Mouse (Mus musculus) myocyte (in vitro differentiated cells): Measurements from ENCODE around the gene Nubpl. TPM values are rescaled to one million over a fixed set of nuclear protein-coding genes. Genes with fewer than 3 reads are reported as not detected.

Experiments used
- H3K27me3 ChIP-seq: one replicate; pipeline ENCODE4 v1.6.1; 2011; ENCODE audit not compliant: control insufficient read depth, insufficient read depth, insufficient read length
- H3K36me3 ChIP-seq: one replicate; pipeline ENCODE4 v1.6.1; 2011; ENCODE audit not compliant: control insufficient read depth, insufficient read depth
- H3K4me2 ChIP-seq: one replicate; pipeline ENCODE4 v1.6.1; 2011; ENCODE audit warnings: low read depth, control low read depth
- H3K4me3 ChIP-seq: one replicate; pipeline ENCODE4 v1.5.1; 2011; ENCODE audit warnings: mild to moderate bottlenecking, control low read depth, moderate library complexity
- H3K79me2 ChIP-seq: one replicate; pipeline ENCODE4 v1.6.1; 2011; ENCODE audit not compliant: control insufficient read depth, insufficient read depth
- H3ac ChIP-seq: one replicate; pipeline ENCODE4 v1.6.1; 2011; ENCODE audit not compliant: control insufficient read depth, insufficient read length
- CEBPB ChIP-seq: IDR thresholded peaks from 2 replicates; pipeline ENCODE4 v1.6.1; 2011; ENCODE audit warnings: mild to moderate bottlenecking, moderate library complexity; ENCODE audit not compliant: poor library complexity, insufficient read depth, severe bottlenecking
- E2F4 ChIP-seq: IDR thresholded peaks from one replicate; pipeline ENCODE4 v1.6.1; 2011; ENCODE audit warnings: mild to moderate bottlenecking, control low read depth, moderate library complexity; ENCODE audit not compliant: insufficient read depth
- MAX ChIP-seq: IDR thresholded peaks from one replicate; pipeline ENCODE4 v1.6.1; 2011; ENCODE audit warnings: low read depth, mild to moderate bottlenecking, control low read depth
- MYOD1 ChIP-seq, 3 experiments: IDR thresholded peaks; one replicate each; pipeline ENCODE4 v1.6.1; 2011; ENCODE audit warnings: control low read depth in 2 of 3, low read depth in 2 of 3, mild to moderate bottlenecking in 2 of 3, moderate library complexity in 1 of 3; ENCODE audit not compliant: insufficient read length in 2 of 3, control insufficient read depth in 1 of 3
- MYOG ChIP-seq, 3 experiments: IDR thresholded peaks; one replicate each; pipeline ENCODE4 v1.6.1; 2011; ENCODE audit warnings: control low read depth in 2 of 3, low read depth in 2 of 3, mild to moderate bottlenecking in 2 of 3; ENCODE audit not compliant: insufficient read length in 2 of 3, control insufficient read depth in 1 of 3, insufficient read depth in 1 of 3
- POLR2A ChIP-seq: IDR thresholded peaks from one replicate; pipeline ENCODE4 v1.6.1; 2011; ENCODE audit warnings: low read depth, mild to moderate bottlenecking, control low read depth, moderate library complexity; ENCODE audit not compliant: insufficient read length
- POLR2AphosphoS2 ChIP-seq: IDR thresholded peaks from one replicate; pipeline ENCODE4 v1.6.1; 2011; ENCODE audit warnings: low read depth, control low read depth; ENCODE audit not compliant: insufficient read length
- REST ChIP-seq: IDR thresholded peaks from one replicate; pipeline ENCODE4 v1.6.1; 2011; ENCODE audit warnings: mild to moderate bottlenecking, control low read depth, moderate library complexity; ENCODE audit not compliant: insufficient read depth, insufficient read length
- SRF ChIP-seq: IDR thresholded peaks from one replicate; pipeline ENCODE4 v1.6.1; 2011; ENCODE audit warnings: low read depth; ENCODE audit not compliant: control insufficient read depth, insufficient read length
- TCF12 ChIP-seq: IDR thresholded peaks from one replicate; pipeline ENCODE4 v1.6.1; 2011; ENCODE audit warnings: mild to moderate bottlenecking, control low read depth; ENCODE audit not compliant: poor library complexity, insufficient read depth, severe bottlenecking
- TCF3 ChIP-seq: IDR thresholded peaks from one replicate; pipeline ENCODE4 v1.6.1; 2011; ENCODE audit warnings: low read depth, control low read depth; ENCODE audit not compliant: insufficient read length
- USF1 ChIP-seq: IDR thresholded peaks from one replicate; pipeline ENCODE4 v1.6.1; 2011; ENCODE audit warnings: low read depth, mild to moderate bottlenecking, control low read depth, moderate library complexity
- polyA plus RNA-seq: library from polyadenylated mRNA; unstranded; fragments of >200 nt; fragmentation: generic; extraction: Trizol; gene quantifications from one replicate; pipeline ENCODE4 v1.2.1, GENCODE M21; 2012; ENCODE audit warnings: missing spikeins

Gene Nubpl
- polyA plus RNA-seq, 1 experiment: 6.6 TPM

DNA sequence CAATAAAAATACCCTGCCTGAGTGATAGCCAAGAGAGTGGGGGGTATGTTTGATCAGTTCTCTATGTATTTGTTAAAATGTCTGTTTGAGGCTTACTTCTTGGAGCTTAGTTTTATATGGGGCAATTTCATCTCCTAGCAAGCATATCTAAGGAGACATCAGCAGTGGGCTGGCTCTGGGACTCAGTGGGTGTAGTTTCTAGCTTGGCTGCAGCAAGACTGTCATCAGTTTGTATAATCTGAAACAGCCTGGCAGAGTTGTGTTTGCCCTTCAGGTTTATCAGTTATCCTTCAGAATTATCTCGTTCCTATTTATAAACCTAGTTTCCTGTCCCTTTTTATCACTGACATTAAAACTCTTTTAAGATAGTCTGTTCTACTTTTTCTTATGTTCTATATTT lies 175.3 kb downstream of the Nubpl start:
- Histone ChIP-seq H3K27me3 (no peaks in the 10 kb centered on the region), H3K4me3 (no peak overlapping the region), H3K79me2 (no peaks in the 10 kb centered on the region), H3K4me2 (no peak overlapping the region), H3K36me3 (no peaks in the 10 kb centered on the region), H3ac (no peak overlapping the region)
- TF ChIP-seq CEBPB (no peak), POLR2AphosphoS2 (no peak), TCF12 (no peak), MAX (no peak), POLR2A (no peak), REST (no peak), MYOG (IDR thresholded peaks at IDR 0.05; ENCODE audit: control insufficient read depth in 1 of 3, insufficient read depth in 1 of 3, insufficient read length in 2 of 3, low read depth in 2 of 3) (no peak), MYOD1 (IDR thresholded peaks at IDR 0.05; ENCODE audit: control insufficient read depth in 1 of 3, insufficient read length in 2 of 3, low read depth in 2 of 3) (no peak), E2F4 (no peak), SRF (no peak), USF1 (no peak), TCF3 (no peak)

DNA sequence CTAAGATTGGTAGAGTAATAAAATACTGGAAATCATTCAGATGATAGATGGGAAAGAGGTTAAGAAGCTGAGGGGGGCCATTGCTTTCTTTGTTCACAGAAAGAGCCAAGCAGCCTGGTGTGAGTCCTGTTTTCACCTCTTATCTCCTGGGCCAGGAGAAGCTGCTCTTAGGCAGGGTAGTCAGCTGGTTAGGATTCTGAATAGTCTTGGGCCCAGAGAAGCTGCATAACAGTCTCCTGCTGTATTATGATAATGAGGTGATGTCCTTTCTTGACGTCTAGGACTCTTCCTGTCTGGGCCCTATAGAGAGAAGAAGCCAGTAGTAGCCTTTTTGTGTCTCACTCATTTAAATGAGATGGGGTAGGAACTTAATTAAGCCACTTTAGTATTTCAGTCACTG lies 178.8 kb downstream of the Nubpl start:
- H3ac ChIP-seq: no peak overlapping the region
- H3K4me3 ChIP-seq: no peak overlapping the region
- no peak overlapping the region for H3K4me2 ChIP-seq
- no peaks in the 10 kb centered on the region for H3K27me3 ChIP-seq
- no peaks in the 10 kb centered on the region for H3K79me2 ChIP-seq
- no peak for TF ChIP-seq TCF12
- no peak for TF ChIP-seq TCF3
- no peak for TF ChIP-seq SRF
- TF ChIP-seq CEBPB: no peak
- no peak for TF ChIP-seq MYOD1 (IDR thresholded peaks at IDR 0.05; ENCODE audit: control insufficient read depth in 1 of 3, insufficient read length in 2 of 3, low read depth in 2 of 3)
- TF ChIP-seq USF1: no peak
- TF ChIP-seq REST: no peak
- no peak for TF ChIP-seq POLR2A
- TF ChIP-seq MYOG (IDR thresholded peaks at IDR 0.05; ENCODE audit: control insufficient read depth in 1 of 3, insufficient read depth in 1 of 3, insufficient read length in 2 of 3, low read depth in 2 of 3): no peak
- TF ChIP-seq POLR2AphosphoS2: no peak
- TF ChIP-seq E2F4: no peak
- no peaks in the 10 kb centered on the region for H3K36me3 ChIP-seq

DNA sequence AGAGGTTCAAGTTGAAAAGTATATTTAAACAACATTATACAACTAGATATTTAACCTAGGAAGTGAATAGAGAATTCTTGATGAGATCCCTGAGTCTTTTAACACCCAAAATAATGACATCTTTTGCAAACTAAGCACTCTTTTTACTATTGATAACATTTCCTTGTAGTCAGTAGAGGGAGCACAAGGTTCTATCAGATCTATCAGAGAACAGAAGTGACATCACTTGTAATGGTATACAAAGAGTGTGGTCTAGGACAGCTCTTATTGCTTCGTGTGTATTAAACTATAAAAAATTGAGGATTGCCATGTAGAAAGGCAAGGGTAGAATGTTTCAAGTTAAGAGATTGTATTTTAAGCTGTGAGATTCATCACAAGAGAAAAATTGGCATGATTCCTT lies 183.7 kb downstream of the Nubpl start:
- Histone ChIP-seq H3K36me3 (no peaks in the 10 kb centered on the region), H3K79me2 (no peaks in the 10 kb centered on the region), H3K4me2 (no peak overlapping the region), H3K27me3 (no peaks in the 10 kb centered on the region), H3K4me3 (no peak overlapping the region), H3ac (no peak overlapping the region)
- TF ChIP-seq MAX (no peak), E2F4 (no peak), TCF12 (no peak), CEBPB (no peak), REST (no peak), MYOD1 (IDR thresholded peaks at IDR 0.05; ENCODE audit: control insufficient read depth in 1 of 3, insufficient read length in 2 of 3, low read depth in 2 of 3) (no peak)

DNA sequence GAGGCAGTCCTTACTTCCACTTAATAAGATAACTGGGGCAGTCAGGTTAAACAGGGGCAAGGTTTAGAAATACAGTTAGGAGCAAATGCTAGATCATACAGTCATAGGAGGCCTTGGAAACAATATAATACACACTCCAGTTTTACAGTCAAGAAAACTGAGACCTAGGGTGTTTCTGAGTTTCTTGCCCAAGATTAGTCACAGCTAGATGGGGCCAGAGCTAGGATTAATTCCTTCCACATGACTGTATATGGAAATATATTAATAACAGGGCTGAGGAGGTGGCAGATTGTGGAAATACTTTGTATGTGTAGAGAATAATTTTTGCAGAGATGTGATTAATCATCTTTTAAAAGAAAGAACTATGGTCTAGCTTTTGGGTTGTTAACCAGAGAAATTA lies 186.9 kb downstream of the Nubpl start:
- no peak for TF ChIP-seq MYOD1 (IDR thresholded peaks at IDR 0.05; ENCODE audit: control insufficient read depth in 1 of 3, insufficient read length in 2 of 3, low read depth in 2 of 3)
- TF ChIP-seq SRF: no peak
- no peak for TF ChIP-seq TCF12
- TF ChIP-seq E2F4: no peak
- TF ChIP-seq POLR2AphosphoS2: no peak
- Histone ChIP-seq H3K4me2 (no peak overlapping the region), H3ac (no peak overlapping the region), H3K4me3 (no peak overlapping the region), H3K27me3 (no peaks in the 10 kb centered on the region), H3K36me3 (no peaks in the 10 kb centered on the region), H3K79me2 (no peaks in the 10 kb centered on the region)

DNA sequence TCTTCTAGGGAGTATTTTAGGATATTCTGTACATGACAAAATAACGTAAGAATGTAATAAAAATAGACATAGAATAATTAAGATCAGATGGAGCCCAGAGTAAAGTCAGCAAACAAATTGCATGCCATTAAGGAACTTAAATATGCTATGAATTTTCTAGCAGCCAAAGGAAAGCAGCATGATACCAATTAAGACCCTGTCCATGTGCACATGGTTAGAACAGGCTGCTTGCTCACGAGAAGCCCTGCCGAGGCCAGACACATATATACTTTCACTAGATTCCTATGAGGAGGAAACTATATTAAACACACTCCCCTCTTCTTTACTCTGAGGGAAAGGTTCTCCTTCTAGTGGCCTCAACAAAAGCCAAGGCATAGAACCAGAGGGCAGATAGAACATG lies 189.3 kb downstream of the Nubpl start:
- Histone ChIP-seq H3K4me2 (no peak overlapping the region), H3K79me2 (no peaks in the 10 kb centered on the region), H3K4me3 (no peak overlapping the region), H3K27me3 (no peaks in the 10 kb centered on the region), H3ac (no peak overlapping the region), H3K36me3 (no peaks in the 10 kb centered on the region)
- no peak for TF ChIP-seq USF1
- no peak for TF ChIP-seq POLR2AphosphoS2
- TF ChIP-seq TCF12: no peak
- no peak for TF ChIP-seq REST
- no peak for TF ChIP-seq MYOD1 (IDR thresholded peaks at IDR 0.05; ENCODE audit: control insufficient read depth in 1 of 3, insufficient read length in 2 of 3, low read depth in 2 of 3)
- TF ChIP-seq POLR2A: no peak
- TF ChIP-seq MYOG (IDR thresholded peaks at IDR 0.05; ENCODE audit: control insufficient read depth in 1 of 3, insufficient read depth in 1 of 3, insufficient read length in 2 of 3, low read depth in 2 of 3): no peak
- no peak for TF ChIP-seq SRF
- TF ChIP-seq MAX: no peak
- TF ChIP-seq E2F4: no peak
